Mouse (Mus musculus): Measurements from ENCODE around the gene Itga1.
A peak's percentile ranks its signal among the peaks of the same experiment; 100 is the strongest.

Itga1 gene

GRCm38 (mm10) chr13:115101355-115102191 is at the start of gene Itga1, which contains the start of gene Gm49395:
Gene Itga1, minus strand, starts transcription at chr13:115101964.
Gene Gm49395, minus strand, starts transcription at chr13:115101921.
- peak; percentile 66 to 70 for DNase-seq (ENCODE audit: low spot score in 2 of 2)

GRCm38 (mm10) chr13:115150602-115151001 is 48.8 kb upstream of the Itga1 start:
- DNase-seq (ENCODE audit: low spot score in 2 of 2) = no peak

GRCm38 (mm10) chr13:115149849-115150248 is 48.1 kb upstream of the Itga1 start:
- no peak for DNase-seq (ENCODE audit: low spot score in 2 of 2)

- no peak for DNase-seq (ENCODE audit: low spot score in 2 of 2)
These were observed 41.8 kb upstream of the Itga1 start for GRCm38 (mm10) chr13:115143575-115143974.

GRCm38 (mm10) chr13:115142066-115142465 is 40.3 kb upstream of the Itga1 start:
- DNase-seq (ENCODE audit: low spot score in 2 of 2) = no peak

GRCm38 (mm10) chr13:115138513-115138912 is 36.7 kb upstream of the Itga1 start:
- no peak for DNase-seq (ENCODE audit: low spot score in 2 of 2)

GRCm38 (mm10) chr13:115136761-115137160 is 35.0 kb upstream of the Itga1 start:
- no peak for DNase-seq (ENCODE audit: low spot score in 2 of 2)

GRCm38 (mm10) chr13:115132435-115132834 is 30.7 kb upstream of the Itga1 start:
- no peak for DNase-seq (ENCODE audit: low spot score in 2 of 2)

GRCm38 (mm10) chr13:115131381-115131780 is 29.6 kb upstream of the Itga1 start:
- DNase-seq (ENCODE audit: low spot score in 2 of 2) = no peak

GRCm38 (mm10) chr13:115130035-115130434 is 28.3 kb upstream of the Itga1 start:
- no peak for DNase-seq (ENCODE audit: low spot score in 2 of 2)

- DNase-seq (ENCODE audit: low spot score in 2 of 2) = no peak
These were observed 26.1 kb upstream of the Itga1 start for GRCm38 (mm10) chr13:115127826-115128225.

- no peak for DNase-seq (ENCODE audit: low spot score in 2 of 2)
These were observed 24.8 kb upstream of the Itga1 start for GRCm38 (mm10) chr13:115126534-115126933.

GRCm38 (mm10) chr13:115125130-115125529 is 23.4 kb upstream of the Itga1 start:
- DNase-seq (ENCODE audit: low spot score in 2 of 2) = no peak

GRCm38 (mm10) chr13:115124521-115124920 is 22.8 kb upstream of the Itga1 start:
- no peak for DNase-seq (ENCODE audit: low spot score in 2 of 2)

GRCm38 (mm10) chr13:115118756-115119155 is 17.0 kb upstream of the Itga1 start:
- DNase-seq (ENCODE audit: low spot score in 2 of 2) = no peak

- no peak for DNase-seq (ENCODE audit: low spot score in 2 of 2)
These were observed 16.4 kb upstream of the Itga1 start for GRCm38 (mm10) chr13:115118195-115118594.

GRCm38 (mm10) chr13:115116930-115117621 is 15.3 kb upstream of the Itga1 start:
- DNase-seq (ENCODE audit: low spot score in 2 of 2) = no peak

GRCm38 (mm10) chr13:115109628-115110027 is 7.9 kb upstream of the Itga1 start:
- DNase-seq (ENCODE audit: low spot score in 2 of 2) = no peak

GRCm38 (mm10) chr13:115107436-115107835 is 5.7 kb upstream of the Itga1 start:
- no peak for DNase-seq (ENCODE audit: low spot score in 2 of 2)

- no peak for DNase-seq (ENCODE audit: low spot score in 2 of 2)
These were observed 4.4 kb upstream of the Itga1 start for GRCm38 (mm10) chr13:115106183-115106582.

GRCm38 (mm10) chr13:115102754-115103153 is 990 bp upstream of the Itga1 start:
- no peak for DNase-seq (ENCODE audit: low spot score in 2 of 2)

GRCm38 (mm10) chr13:115100381-115101177 is 1.2 kb downstream of the Itga1 start:
- no peak for DNase-seq (ENCODE audit: low spot score in 2 of 2)

Measured in urinary bladder, adult 18-20 months (tissue).